Mouse (Mus musculus) kidney, adult 2 months (tissue): Measurements from ENCODE around the gene Nxph4.

Experiments used
- CTCF ChIP-seq: fragments of 200-500 bp; conservative IDR thresholded peaks from 2 replicates; pipeline ENCODE4 v1.5.1; 2011; ENCODE audit warnings: low read depth, mild to moderate bottlenecking, control low read depth, low read length, moderate library complexity, mixed read lengths; ENCODE audit not compliant: insufficient read depth, insufficient read length
- POLR2A ChIP-seq: fragments of 200-500 bp; IDR thresholded peaks from one replicate; pipeline ENCODE4 v1.6.1; 2011; ENCODE audit warnings: low read depth, low read length, control low read depth

DNA sequence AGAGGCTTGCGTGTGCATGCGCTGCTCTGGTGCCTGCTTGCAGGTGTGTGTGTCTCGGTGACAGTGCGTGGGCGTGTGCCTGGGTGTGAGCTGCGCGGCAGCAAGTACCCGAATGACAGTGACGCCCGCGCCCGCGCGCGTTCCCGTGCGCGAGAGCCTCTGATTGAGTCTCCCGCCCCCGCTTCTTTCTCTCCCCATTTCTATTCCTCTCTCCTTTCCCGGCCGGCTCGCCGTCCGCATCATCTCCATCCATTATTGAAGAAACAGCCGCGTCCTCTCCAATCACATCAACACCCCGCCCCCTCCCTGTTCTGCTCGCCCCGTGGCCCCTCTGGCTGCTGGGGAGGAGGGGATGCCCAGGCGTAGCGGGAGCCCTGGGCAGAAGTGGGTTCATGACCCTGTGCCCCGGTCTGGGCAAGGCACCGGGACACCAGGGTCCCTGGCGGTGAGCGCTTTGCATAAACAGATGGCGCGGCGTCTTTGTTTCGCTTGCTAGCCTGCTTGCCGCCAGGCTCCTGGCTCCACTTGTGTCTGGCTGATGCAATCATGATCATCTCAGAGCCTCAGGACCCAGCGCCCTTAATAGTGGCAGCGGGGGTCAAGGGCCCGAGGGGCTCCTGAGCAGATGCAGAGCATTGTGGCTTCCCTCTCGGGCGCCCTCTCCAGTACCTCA, 22.6 kb downstream of the Nxph4 start:
- TF ChIP-seq CTCF (no peak), POLR2A (no peak)
